Mouse (Mus musculus): ENCODE data around the gene Kif19a. TPM values are rescaled to one million over a fixed set of nuclear protein-coding genes. Genes with fewer than 3 reads are reported as not detected.

Gene Kif19a
- polyA plus RNA-seq, 1 experiment from 2014 or later: 0.11 TPM

- no peak for TF ChIP-seq CTCF (IDR thresholded peaks at IDR 0.05; ENCODE audit: low read depth)
- no peak overlapping the region for H3K4me3 ChIP-seq (replicated peaks; ENCODE audit: low read depth, low read length)
- no peaks in the 10 kb centered on the region for H3K9me3 ChIP-seq (replicated peaks; ENCODE audit: low read length)
- H3K27ac ChIP-seq: no peak overlapping the region
- 0 out of 2 replicates have a peak, but pooled peaks cover 9% of the 10 kb centered on the region for H3K27me3 ChIP-seq (ENCODE audit: insufficient read depth, low read length)
- H3K9ac ChIP-seq (ENCODE audit: low read depth, low read length): no peak overlapping the region
- ATAC-seq (replicated peaks; ENCODE audit: low FRiP score, low read depth) (no peak), DNase-seq (ENCODE audit: low spot score) (no peak)
- H3K4me1 ChIP-seq (replicated peaks; ENCODE audit: insufficient read depth, low read length): peaks cover 22% of the 10 kb centered on the region
- H3K4me2 ChIP-seq (ENCODE audit: low read length): no peak overlapping the region
- 91% methylated on average over 3 of the region's 3 CpGs for WGBS
- H3K36me3 ChIP-seq (ENCODE audit: insufficient read depth, low read length): no peaks in the 10 kb centered on the region
Measured at GRCm38 (mm10) chr11:114797981-114798380, 32.8 kb downstream of the Kif19a start.

DNA sequence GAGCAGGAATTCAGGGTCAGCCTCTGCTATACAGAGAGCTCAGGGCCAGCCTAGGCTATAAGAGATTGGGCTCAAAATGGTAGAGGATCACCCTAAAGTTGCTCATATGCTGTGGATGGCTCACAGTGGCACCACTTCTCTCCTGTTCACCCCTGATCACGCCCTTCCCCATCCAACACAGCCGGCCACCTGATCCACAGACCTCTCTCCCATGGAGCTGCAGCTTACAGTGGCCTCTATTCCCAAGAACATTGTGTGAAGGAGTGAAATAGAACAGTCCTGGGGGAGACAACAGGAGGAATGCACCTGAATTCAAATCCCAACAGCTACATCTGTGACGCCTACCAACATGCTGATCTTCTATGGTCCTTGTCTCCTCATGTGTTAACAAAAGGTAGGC lies 33.4 kb downstream of the Kif19a start, which contains the start of gene Gpr142:
Gene Gpr142 (plus strand): TSS at position 301 of the 400 bp plus-strand sequence.
- Histone ChIP-seq H3K27me3 (ENCODE audit: insufficient read depth, low read length) (0 out of 2 replicates have a peak, but pooled peaks cover 4% of the 10 kb centered on the region), H3K9ac (ENCODE audit: low read depth, low read length) (no peak within 1 kb of the TSS), H3K27ac (no peak within 1 kb of the TSS), H3K4me1 (replicated peaks; ENCODE audit: insufficient read depth, low read length) (peaks cover 22% of the 10 kb centered on the region), H3K4me2 (ENCODE audit: low read length) (no peak within 1 kb of the TSS), H3K9me3 (replicated peaks; ENCODE audit: low read length) (no peaks in the 10 kb centered on the region), H3K36me3 (ENCODE audit: insufficient read depth, low read length) (no peaks in the 10 kb centered on the region), H3K4me3 (replicated peaks; ENCODE audit: low read depth, low read length) (no peak within 1 kb of the TSS)
- DNase-seq (ENCODE audit: low spot score): no peak
- no peak for ATAC-seq (replicated peaks; ENCODE audit: low FRiP score, low read depth)
- 86% methylated on average over 3 of the region's 3 CpGs for WGBS
- no peak for TF ChIP-seq CTCF (IDR thresholded peaks at IDR 0.05; ENCODE audit: low read depth)

GRCm38 (mm10) chr11:114801906-114802305 lies 36.7 kb downstream of the Kif19a start:
- H3K27me3 ChIP-seq (ENCODE audit: insufficient read depth, low read length): no peaks in the 10 kb centered on the region
- ATAC-seq (replicated peaks; ENCODE audit: low FRiP score, low read depth) (no peak), DNase-seq (ENCODE audit: low spot score) (no peak)
- TF ChIP-seq CTCF (IDR thresholded peaks at IDR 0.05; ENCODE audit: low read depth): no peak
- H3K9ac ChIP-seq (ENCODE audit: low read depth, low read length): no peak overlapping the region
- H3K36me3 ChIP-seq (ENCODE audit: insufficient read depth, low read length): no peaks in the 10 kb centered on the region
- no peaks in the 10 kb centered on the region for H3K9me3 ChIP-seq (replicated peaks; ENCODE audit: low read length)
- H3K27ac ChIP-seq: no peak overlapping the region
- H3K4me3 ChIP-seq (replicated peaks; ENCODE audit: low read depth, low read length): no peak overlapping the region
- WGBS: 91% methylated on average over 1 of the region's 1 CpGs
- H3K4me2 ChIP-seq (ENCODE audit: low read length): no peak overlapping the region
- 0 out of 2 replicates have a peak, but pooled peaks cover 3% of the 10 kb centered on the region for H3K4me1 ChIP-seq (replicated peaks; ENCODE audit: insufficient read depth, low read length)

DNA sequence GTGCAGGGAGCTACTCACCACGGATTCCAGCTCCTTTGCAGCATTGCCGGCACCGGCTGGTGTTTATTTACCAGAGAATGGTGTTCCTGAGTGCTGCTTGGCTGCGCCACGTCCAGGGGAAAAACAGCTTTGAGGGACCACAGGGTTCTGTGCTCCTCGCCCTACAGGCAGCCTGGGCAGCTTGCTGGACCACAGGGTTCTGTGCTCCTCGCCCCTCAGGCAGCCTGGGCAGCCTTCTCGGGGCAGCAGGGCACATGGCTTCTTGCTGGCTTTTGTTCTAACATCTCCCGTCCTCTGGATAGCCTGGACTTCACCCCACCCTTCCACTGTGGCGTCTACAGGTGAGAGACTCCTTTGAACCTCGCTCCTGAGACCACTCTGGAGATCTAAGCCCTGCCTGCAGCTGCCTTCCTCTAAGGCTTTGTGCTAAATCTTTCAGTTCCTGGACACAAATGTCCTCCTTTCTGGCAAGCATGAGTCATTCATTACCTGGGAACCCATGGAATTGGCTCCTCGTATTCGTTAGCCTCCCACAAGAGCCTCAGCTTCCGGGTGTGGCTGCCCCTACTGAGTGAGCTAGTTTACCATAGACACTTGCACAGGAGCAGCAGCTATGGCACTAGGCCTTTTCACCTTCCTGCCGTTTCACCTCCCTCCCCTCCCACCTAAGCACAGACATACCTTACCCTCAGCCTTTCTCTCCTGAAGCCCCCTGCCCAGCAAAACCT lies 37.5 kb downstream of the Kif19a start:
- Histone ChIP-seq H3K36me3 (ENCODE audit: insufficient read depth, low read length) (no peaks in the 10 kb centered on the region), H3K4me3 (replicated peaks; ENCODE audit: low read depth, low read length) (no peak overlapping the region), H3K4me2 (ENCODE audit: low read length) (no peak overlapping the region), H3K27me3 (ENCODE audit: insufficient read depth, low read length) (no peaks in the 10 kb centered on the region), H3K9ac (ENCODE audit: low read depth, low read length) (no peak overlapping the region), H3K4me1 (replicated peaks; ENCODE audit: insufficient read depth, low read length) (0 out of 2 replicates have a peak, but pooled peaks cover 3% of the 10 kb centered on the region), H3K9me3 (replicated peaks; ENCODE audit: low read length) (no peaks in the 10 kb centered on the region), H3K27ac (no peak overlapping the region)
- ATAC-seq (replicated peaks; ENCODE audit: low FRiP score, low read depth) (no peak), DNase-seq (ENCODE audit: low spot score) (no peak)
- 55% methylated on average over 15 of the region's 15 CpGs for WGBS
- no peak for TF ChIP-seq CTCF (IDR thresholded peaks at IDR 0.05; ENCODE audit: low read depth)

GRCm38 (mm10) chr11:114803990-114804389 lies 38.8 kb downstream of the Kif19a start:
- Histone ChIP-seq H3K4me1 (replicated peaks; ENCODE audit: insufficient read depth, low read length) (0 out of 2 replicates have a peak, but pooled peaks cover 3% of the 10 kb centered on the region), H3K36me3 (ENCODE audit: insufficient read depth, low read length) (no peaks in the 10 kb centered on the region), H3K4me2 (ENCODE audit: low read length) (no peak overlapping the region), H3K27ac (no peak overlapping the region), H3K9ac (ENCODE audit: low read depth, low read length) (no peak overlapping the region), H3K27me3 (ENCODE audit: insufficient read depth, low read length) (no peaks in the 10 kb centered on the region), H3K9me3 (replicated peaks; ENCODE audit: low read length) (no peaks in the 10 kb centered on the region), H3K4me3 (replicated peaks; ENCODE audit: low read depth, low read length) (no peak overlapping the region)
- DNase-seq (ENCODE audit: low spot score) (no peak), ATAC-seq (replicated peaks; ENCODE audit: low FRiP score, low read depth) (no peak)
- no peak for TF ChIP-seq CTCF (IDR thresholded peaks at IDR 0.05; ENCODE audit: low read depth)
- 64% methylated on average over 8 of the region's 8 CpGs for WGBS

DNA sequence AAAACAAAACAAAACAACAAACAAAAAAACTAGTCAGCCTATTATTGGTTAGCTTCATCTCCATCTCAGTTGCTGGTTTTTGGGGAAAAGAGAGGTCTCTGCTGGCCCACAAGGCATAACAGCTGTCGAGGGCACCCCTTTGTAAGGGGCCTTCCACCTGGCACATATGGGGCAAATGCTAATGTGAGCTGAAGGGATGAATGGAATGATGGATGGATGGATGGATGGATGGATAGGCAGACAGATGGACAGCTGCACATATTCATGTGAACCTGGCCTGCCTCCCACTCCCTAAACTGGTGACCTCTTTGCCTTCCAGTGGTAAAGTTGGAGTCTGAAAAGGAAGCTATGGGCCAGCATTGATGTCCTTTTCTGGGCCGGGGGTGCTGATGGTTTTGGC lies 41.8 kb downstream of the Kif19a start:
- 0 out of 2 replicates have a peak, but pooled peaks cover 3% of the 10 kb centered on the region for H3K4me1 ChIP-seq (replicated peaks; ENCODE audit: insufficient read depth, low read length)
- TF ChIP-seq CTCF (IDR thresholded peaks at IDR 0.05; ENCODE audit: low read depth): no peak
- H3K4me2 ChIP-seq (ENCODE audit: low read length): no peak overlapping the region
- no peaks in the 10 kb centered on the region for H3K27me3 ChIP-seq (ENCODE audit: insufficient read depth, low read length)
- H3K9ac ChIP-seq (ENCODE audit: low read depth, low read length): no peak overlapping the region
- H3K9me3 ChIP-seq (replicated peaks; ENCODE audit: low read length): no peaks in the 10 kb centered on the region
- DNase-seq (ENCODE audit: low spot score): no peak
- no peak for ATAC-seq (replicated peaks; ENCODE audit: low FRiP score, low read depth)
- H3K4me3 ChIP-seq (replicated peaks; ENCODE audit: low read depth, low read length): no peak overlapping the region
- 82% methylated on average over 2 of the region's 2 CpGs for WGBS
- H3K36me3 ChIP-seq (ENCODE audit: insufficient read depth, low read length): no peaks in the 10 kb centered on the region
- no peak overlapping the region for H3K27ac ChIP-seq

Measured in kidney, postnatal 0 days (tissue).